Mouse (Mus musculus) megakaryocyte-erythroid progenitor cell, adult 5-6 weeks (primary cell): ENCODE measurements around the gene Rab20. TPM values are rescaled to one million over a fixed set of nuclear protein-coding genes. Genes with fewer than 3 reads are reported as not detected.

Experiments used
- ATAC-seq: replicated peaks from 2 replicates; pipeline ENCODE4 v1.8.0; 2016; ENCODE audit warnings: mild to moderate bottlenecking, inconsistent platforms; ENCODE audit not compliant: severe bottlenecking, poor library complexity, low FRiP score, low TSS enrichment
- total RNA-seq, 2 experiments: library from RNA; stranded (forward) in 1 of 2; stranded (reverse) in 1 of 2; fragments of 200-1000, 215-1000 nt in 1 of 2; fragments of >200 nt in 1 of 2; fragmentation: Nextera tagmentation in 1 of 2; gene quantifications; 2 replicates each; pipeline ENCODE4 v1.2.3; 2014 to 2017

Gene Rab20
- total RNA-seq, 2 experiments from 2014 or later, result not detected

GRCm38 (mm10) chr8:11419232-11419631, 59.3 kb downstream of the Rab20 start:
- ATAC-seq, result no peak

DNA sequence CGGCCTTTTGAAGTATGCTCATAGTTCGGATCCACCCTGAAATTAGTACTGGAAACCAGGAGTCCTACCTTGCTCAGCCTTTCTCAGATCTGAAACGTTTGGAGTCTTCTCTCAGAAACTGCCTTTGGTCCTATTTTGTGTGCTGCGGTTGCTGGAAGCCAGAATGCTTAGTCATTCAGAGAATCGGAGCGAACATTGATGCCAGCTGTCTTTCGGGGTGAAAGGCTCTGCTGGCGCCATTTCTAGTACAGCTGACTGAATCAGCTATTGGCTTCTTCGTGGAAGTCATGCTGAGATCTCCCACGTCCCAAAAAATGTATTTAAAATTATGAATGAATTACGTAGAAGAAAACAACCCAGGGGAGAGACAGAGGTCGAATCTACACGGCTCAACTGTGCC, 60.7 kb downstream of the Rab20 start:
- no peak for ATAC-seq

- ATAC-seq, result no peak
These were observed 63.4 kb downstream of the Rab20 start for GRCm38 (mm10) chr8:11415089-11415488.

DNA sequence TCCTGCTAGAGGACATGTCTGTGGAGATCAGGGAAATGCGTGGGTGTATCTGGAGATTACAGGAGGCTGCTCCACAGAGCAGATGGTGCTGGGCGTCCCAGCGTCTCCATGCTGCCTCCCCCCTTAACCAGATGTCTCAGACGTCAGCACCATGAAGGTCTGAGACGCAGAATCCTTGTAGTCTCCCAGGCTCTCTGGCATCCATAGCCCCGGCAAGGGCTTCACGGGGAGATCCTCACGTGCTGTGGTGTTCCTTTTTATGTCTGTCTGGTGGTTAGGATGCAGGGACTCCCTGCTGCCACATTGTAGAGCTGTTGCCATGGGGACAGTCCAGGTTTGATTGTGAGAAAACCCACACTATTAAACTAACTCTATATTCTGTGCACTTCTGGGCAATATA, 64.2 kb downstream of the Rab20 start:
- no peak for ATAC-seq

DNA sequence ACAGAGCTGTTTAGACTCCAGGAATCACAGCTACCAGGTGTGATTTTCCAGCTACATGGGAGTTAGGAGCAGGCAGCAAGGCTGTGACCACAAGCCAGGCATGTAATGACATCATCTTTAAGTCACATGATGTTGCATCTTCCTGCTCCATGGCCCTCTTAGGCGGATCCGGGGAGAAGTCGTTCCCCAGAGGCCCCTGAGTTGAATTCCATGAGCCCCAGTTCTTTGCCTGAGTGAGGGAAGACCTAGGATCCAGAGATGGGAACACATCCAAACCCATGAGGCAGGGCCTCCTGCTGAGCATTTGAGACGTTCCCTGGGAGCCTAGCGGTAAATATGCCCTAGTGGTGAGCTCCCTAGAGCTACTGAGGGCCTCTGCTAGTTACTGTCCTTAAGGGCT, 66.1 kb downstream of the Rab20 start:
- ATAC-seq, result no peak

GRCm38 (mm10) chr8:11411504-11412124, 66.9 kb downstream of the Rab20 start:
- no peak for ATAC-seq

DNA sequence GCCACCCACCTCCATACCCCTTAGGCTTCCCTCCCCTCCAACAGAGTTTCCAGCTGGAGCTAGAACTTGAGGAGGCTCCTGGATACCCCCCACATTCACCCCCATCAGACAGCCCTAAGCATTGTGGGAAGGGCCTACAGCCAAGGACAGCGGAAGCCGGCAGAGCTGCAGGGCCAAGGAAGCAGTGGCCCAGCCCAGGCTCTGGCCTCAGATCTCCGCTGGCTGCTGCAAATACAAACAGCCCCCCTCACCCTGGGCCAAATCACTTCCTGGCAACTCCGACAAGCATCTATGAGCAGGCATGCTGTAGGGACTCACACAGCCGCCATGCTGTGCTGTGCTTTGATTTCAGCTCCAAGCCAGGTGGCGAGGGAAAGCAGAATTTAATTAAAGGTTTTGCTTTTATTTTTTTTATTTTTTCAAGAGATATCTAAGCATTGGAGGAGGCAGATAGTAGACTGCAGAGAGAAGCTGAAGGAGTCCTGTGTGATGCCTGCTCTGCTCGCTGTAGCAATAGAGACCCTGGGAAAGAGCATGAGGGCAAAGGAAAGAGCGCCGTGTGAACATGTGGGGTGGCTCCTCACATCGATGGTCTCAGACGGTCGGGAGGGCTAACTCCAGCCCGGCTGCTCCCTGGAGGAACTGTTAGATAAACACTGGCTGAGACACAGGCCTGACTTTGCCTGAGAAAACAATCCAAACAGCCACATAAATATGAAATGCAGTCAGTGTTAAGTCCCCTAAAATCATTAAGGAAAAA, 72.6 kb downstream of the Rab20 start:
- ATAC-seq, result no peak

GRCm38 (mm10) chr8:11404614-11405013, 73.9 kb downstream of the Rab20 start:
- no peak for ATAC-seq

DNA sequence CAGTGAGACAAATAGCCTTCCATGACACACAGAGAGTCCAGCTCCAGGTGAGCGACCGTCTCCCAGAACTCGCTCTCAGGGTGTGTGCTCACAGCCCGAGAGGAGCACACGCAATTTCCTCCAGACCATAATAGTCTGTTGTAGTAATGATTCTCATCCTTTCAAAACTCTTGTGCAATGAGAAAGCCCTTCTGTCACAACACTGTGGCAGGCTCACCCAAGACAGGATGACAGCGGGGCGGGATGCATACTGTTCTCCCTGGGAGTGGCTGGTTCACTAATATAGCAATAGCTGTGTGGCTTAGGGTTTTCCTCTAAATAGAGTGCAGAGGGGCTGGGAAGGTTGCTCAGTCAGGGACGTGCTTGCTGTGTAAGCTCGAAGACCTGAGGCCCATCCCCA, 74.7 kb downstream of the Rab20 start:
- ATAC-seq, result no peak

Other genes starting within 250 kb of the Rab20 start
- gene Col4a2, start 165.9 kb downstream of the Rab20 start, total RNA-seq (2014; fragmentation: Nextera tagmentation), result 0.20 and 0.35 TPM in 2 replicates
- gene Col4a2, start 165.9 kb downstream of the Rab20 start, total RNA-seq (2017), result 0.56 and 0.57 TPM in 2 replicates
- gene Col4a1, start 165.9 kb downstream of the Rab20 start, total RNA-seq (2014; fragmentation: Nextera tagmentation), result not detected in 2 replicates
- gene Col4a1, start 165.9 kb downstream of the Rab20 start, total RNA-seq (2017), result 0.34 TPM in 1 of 2 replicates, not detected in the other
- 27.5 and 63.2 TPM in 2 replicates for gene Naxd, start 18.8 kb upstream of the Rab20 start, total RNA-seq (2014; fragmentation: Nextera tagmentation)
- gene Naxd, start 18.8 kb upstream of the Rab20 start, total RNA-seq (2017), result 35.5 and 46.5 TPM in 2 replicates
- gene Cars2, start 72.1 kb upstream of the Rab20 start, total RNA-seq (2014; fragmentation: Nextera tagmentation), result 41.0 and 77.9 TPM in 2 replicates
- 38.7 and 41.7 TPM in 2 replicates for gene Cars2, start 72.1 kb upstream of the Rab20 start, total RNA-seq (2017)
- gene Ing1, start 76.9 kb upstream of the Rab20 start, total RNA-seq (2014; fragmentation: Nextera tagmentation), result 27.3 and 32.6 TPM in 2 replicates
- 48.1 and 71.3 TPM in 2 replicates for gene Ing1, start 76.9 kb upstream of the Rab20 start, total RNA-seq (2017)
- gene Ankrd10, start 157.0 kb upstream of the Rab20 start, total RNA-seq (2014; fragmentation: Nextera tagmentation), result 69.7 and 75.0 TPM in 2 replicates
- gene Ankrd10, start 157.0 kb upstream of the Rab20 start, total RNA-seq (2017), result 43.0 and 66.4 TPM in 2 replicates
- gene 1700016D06Rik, start 222.4 kb upstream of the Rab20 start, total RNA-seq (2014; fragmentation: Nextera tagmentation), result not detected in 2 replicates
- not detected in 2 replicates for gene 1700016D06Rik, start 222.4 kb upstream of the Rab20 start, total RNA-seq (2017)
- 27.2 and 28.2 TPM in 2 replicates for gene Arhgef7, start 249.0 kb upstream of the Rab20 start, total RNA-seq (2014; fragmentation: Nextera tagmentation)
- gene Arhgef7, start 249.0 kb upstream of the Rab20 start, total RNA-seq (2017), result 10.7 and 52.1 TPM in 2 replicates